ENCODE assay signal across 8 mouse cellular contexts in the genomic region with DNA sequence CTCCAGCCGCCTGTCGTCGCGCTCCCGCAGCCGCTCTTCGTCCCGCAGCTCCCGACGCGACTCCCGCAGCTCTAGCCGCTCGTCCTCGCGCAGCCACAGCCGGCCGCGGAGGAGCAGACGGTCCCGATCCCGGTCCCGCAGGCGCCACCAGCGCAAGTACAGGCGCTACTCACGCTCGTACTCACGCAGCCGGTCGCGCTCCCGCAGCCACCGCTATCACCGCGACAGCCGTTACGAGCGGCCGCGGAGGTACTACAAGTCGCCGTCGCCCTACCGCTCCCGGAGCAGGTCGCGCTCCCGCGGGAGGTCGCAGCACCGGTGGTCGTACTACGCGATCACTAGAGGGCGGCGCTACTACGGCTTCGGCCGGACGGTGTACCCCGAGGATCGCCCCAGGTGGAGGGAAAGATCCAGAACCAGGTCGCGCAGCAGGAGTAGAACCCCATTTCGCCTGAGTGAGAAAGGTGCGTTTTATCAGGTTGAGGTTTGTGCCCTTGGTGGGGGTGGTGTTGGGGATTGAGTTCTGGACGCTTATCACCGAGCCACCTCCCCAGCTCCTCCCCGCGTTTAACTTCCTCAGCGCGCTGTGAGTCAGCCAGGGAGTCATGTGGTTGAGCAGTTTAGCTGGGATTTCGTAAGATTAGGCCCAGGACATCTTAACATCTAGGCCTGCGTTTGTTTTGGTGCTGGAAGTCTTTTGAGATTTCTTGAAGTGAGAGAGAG. TPM values are rescaled to one million over a fixed set of nuclear protein-coding genes. Genes with fewer than 3 reads are reported as not detected.
DNase-seq lines count a peak whose midpoint lies in the region; ATAC-seq and TF ChIP-seq lines count a peak whose summit lies in the region.

No protein-coding gene starts in this region.

- peak overlapping the region; percentile 55 for H3K27ac ChIP-seq in ES-Bruce4 (ENCODE audit: insufficient read depth, low read length)
- H3K27ac ChIP-seq in heart, embryonic 14.5 days (replicated peaks in 1 of 2; ENCODE audit: control insufficient read depth in 1 of 2, insufficient read depth in 1 of 2, low read depth in 2 of 2, low read length in 2 of 2): peak overlapping the region; percentile 90 to 92

- H3K27me3 ChIP-seq in ES-Bruce4 (ENCODE audit: control insufficient read depth, insufficient read depth, low read length, poor library complexity, severe bottlenecking): no peaks in the 10 kb centered on the region
- no peaks in the 10 kb centered on the region for H3K27me3 ChIP-seq in erythroblast, embryonic 14.5 days (ENCODE audit: control insufficient read depth)
- H3K27me3 ChIP-seq in heart, embryonic 14.5 days (ENCODE audit: control insufficient read depth, insufficient read depth, low read length): no peaks in the 10 kb centered on the region

- TF ChIP-seq POLR2A in ES-Bruce4 (IDR thresholded peaks at IDR 0.05; ENCODE audit: insufficient read depth, low read length): no peak

- H3K4me3 ChIP-seq in ES-Bruce4 (ENCODE audit: low read depth, low read length): peak overlapping the region; percentile 95
- H3K4me3 ChIP-seq in erythroblast, embryonic 14.5 days (replicated peaks): peak overlapping the region; percentile 79
- H3K4me3 ChIP-seq in heart, embryonic 14.5 days (ENCODE audit: control insufficient read depth in 1 of 2, insufficient read depth in 1 of 2, low read depth in 1 of 2, low read length in 2 of 2): peak overlapping the region; percentile 76 to 90

- TF ChIP-seq CTCF in ES-Bruce4 (IDR thresholded peaks at IDR 0.05; ENCODE audit: low read depth, low read length): no peak

- H3K4me1 ChIP-seq in ES-Bruce4 (ENCODE audit: control insufficient read depth, insufficient read depth, low read length): no peaks in the 10 kb centered on the region
- H3K4me1 ChIP-seq in erythroblast, embryonic 14.5 days (ENCODE audit: control insufficient read depth): peaks cover 73% of the 10 kb centered on the region
- peaks cover 5 to 23% of the 10 kb centered on the region in 2 experiments for H3K4me1 ChIP-seq in heart, embryonic 14.5 days (ENCODE audit: control insufficient read depth in 2 of 2, insufficient read depth in 2 of 2, low read length in 2 of 2)

- no peak for TF ChIP-seq EP300 in ES-Bruce4 (IDR thresholded peaks at IDR 0.05; ENCODE audit: insufficient read depth, low read depth, low read length)

- under 1% methylated on average over 70 of the region's 75 CpGs for WGBS in heart, embryonic 14.5 days

- H3K9me3 ChIP-seq in ES-Bruce4 (replicated peaks; ENCODE audit: control insufficient read depth, insufficient read depth, low read length, poor library complexity, severe bottlenecking): no peaks in the 10 kb centered on the region
- H3K9me3 ChIP-seq in erythroblast, embryonic 14.5 days (ENCODE audit: control insufficient read depth, low read length): no peaks in the 10 kb centered on the region
- H3K9me3 ChIP-seq in heart, embryonic 14.5 days (ENCODE audit: control insufficient read depth, low read length): no peaks in the 10 kb centered on the region

- DNase-seq in adrenal gland, postnatal 4 days (ENCODE audit: low spot score in 2 of 2): peak; percentile 18 to 65
- DNase-seq in kidney, postnatal 10 days: peak; percentile 67
- peak; percentile 81 to 84 for DNase-seq in lung, postnatal 4 days
- DNase-seq in retina, adult 2 months (ENCODE audit: low read depth, low spot score): peak; percentile 76
- peak; percentile 67 for DNase-seq in thymus, postnatal 4 days

- peak overlapping the region; percentile 81 for H3K4me2 ChIP-seq in heart, embryonic 14.5 days (ENCODE audit: low read length)

- H3K9ac ChIP-seq in ES-Bruce4 (ENCODE audit: low read depth, poor library complexity, severe bottlenecking): peak overlapping the region; percentile 78
- H3K9ac ChIP-seq in heart, embryonic 14.5 days (ENCODE audit: low read length): peak overlapping the region; percentile 96

- peak; percentile 38 for ATAC-seq in heart, embryonic 14.5 days (ENCODE audit: insufficient number of reproducible peaks, insufficient read depth, low FRiP score, low read depth)

- H3K36me3 ChIP-seq in ES-Bruce4 (ENCODE audit: control insufficient read depth, insufficient read depth, low read length, poor library complexity, severe bottlenecking): peaks cover 41% of the 10 kb centered on the region
- H3K36me3 ChIP-seq in erythroblast, embryonic 14.5 days (ENCODE audit: control insufficient read depth): peaks cover 55% of the 10 kb centered on the region
- H3K36me3 ChIP-seq in heart, embryonic 14.5 days (ENCODE audit: control insufficient read depth, insufficient read depth, low read length): peaks cover 43% of the 10 kb centered on the region

RNA-seq across cellular contexts. Expression of a gene that starts 0.8 kb away (rescaled TPM):
- polyA plus RNA-seq in ES-Bruce4 (2011; ENCODE audit: insufficient read depth, insufficient read length, low read depth, missing spikeins): 209 and 226 TPM in 2 replicates
- 100 to 1,000 TPM; 365 to 381 TPM for total RNA-seq in adrenal gland, postnatal 4 days (2021)
- 62.6 and 71.3 TPM in 2 replicates for polyA plus RNA-seq in erythroblast, embryonic 14.5 days (2012)
- polyA plus RNA-seq in heart, embryonic 14.5 days (2014; fragmentation: Nextera tagmentation; extraction: Ambion mirVana): 341 TPM in 2 replicates

RNA-seq across cellular contexts. Expression of a gene that starts 6.5 kb away (rescaled TPM):
- 52.6 and 53.3 TPM in 2 replicates for polyA plus RNA-seq in ES-Bruce4 (2011; ENCODE audit: insufficient read depth, insufficient read length, low read depth, missing spikeins)
- 10 to 100 TPM; 82.4 to 93.3 TPM for total RNA-seq in adrenal gland, postnatal 4 days (2021)
- 10.1 and 17.9 TPM in 2 replicates for polyA plus RNA-seq in erythroblast, embryonic 14.5 days (2012)
- 52.2 and 54.9 TPM in 2 replicates for polyA plus RNA-seq in heart, embryonic 14.5 days (2014; fragmentation: Nextera tagmentation; extraction: Ambion mirVana)

RNA-seq across cellular contexts. Expression of a gene that starts 9.4 kb away (rescaled TPM):
- polyA plus RNA-seq in ES-Bruce4 (2011; ENCODE audit: insufficient read depth, insufficient read length, low read depth, missing spikeins): 84.6 and 87.1 TPM in 2 replicates
- 100 to 1,000 TPM; 214 to 225 TPM for total RNA-seq in adrenal gland, postnatal 4 days (2021)
- 1.0 and 1.2 TPM in 2 replicates for polyA plus RNA-seq in erythroblast, embryonic 14.5 days (2012)
- polyA plus RNA-seq in heart, embryonic 14.5 days (2014; fragmentation: Nextera tagmentation; extraction: Ambion mirVana): 148 and 167 TPM in 2 replicates

RNA-seq across cellular contexts. Expression of a gene that starts 59.8 kb away (rescaled TPM):
- 4.2 and 4.6 TPM in 2 replicates for polyA plus RNA-seq in ES-Bruce4 (2011; ENCODE audit: insufficient read depth, insufficient read length, low read depth, missing spikeins)
- 10 to 100 TPM in 1 of 2 experiments, 1 to 10 TPM in 1; 6.5 to 12.0 TPM for total RNA-seq in adrenal gland, postnatal 4 days (2021)
- polyA plus RNA-seq in erythroblast, embryonic 14.5 days (2012): 54.9 and 73.6 TPM in 2 replicates
- 3.6 and 5.5 TPM in 2 replicates for polyA plus RNA-seq in heart, embryonic 14.5 days (2014; fragmentation: Nextera tagmentation; extraction: Ambion mirVana)

Comparison
In these comparisons a context has a peak if more than half of its experiments do, and no peak if none do; other contexts are left out.
1. Peak in every context shown above with its lines: DNase-seq, ATAC-seq, H3K4me3 ChIP-seq and H3K27ac ChIP-seq.
2. RNA of a gene that starts 9.4 kb away (polyA plus RNA-seq): 148 to 167 TPM in heart, embryonic 14.5 days and 84.6 to 87.1 TPM in ES-Bruce4; 1.0 to 1.2 TPM in erythroblast, embryonic 14.5 days; every median in the first group is over 10 times any median in the second.